Mouse (Mus musculus): ENCODE results near the gene Nsmce3.

The Nsmce3 gene

DNA sequence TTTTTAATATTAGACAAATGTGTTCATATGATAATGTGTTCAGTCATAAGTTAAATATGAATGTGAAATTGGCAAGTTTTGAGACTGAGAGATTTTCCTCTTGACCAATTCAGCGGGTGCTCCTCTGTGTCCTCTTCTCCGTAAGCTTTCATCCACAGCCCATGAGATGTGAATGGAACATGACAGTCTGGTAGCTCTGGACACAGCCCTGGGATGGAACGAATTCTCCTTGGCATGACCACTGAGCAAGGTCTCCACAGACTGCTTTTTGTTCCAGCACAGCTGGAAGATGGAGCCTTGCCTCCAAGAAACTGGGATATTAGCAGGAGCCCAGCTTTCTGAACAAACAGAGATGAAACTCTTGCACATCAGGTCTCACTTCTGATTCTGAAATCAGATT lies 9.8 kb downstream of the Nsmce3 start:
- DNase-seq (ENCODE audit: low spot score in 2 of 2): no peak

DNA sequence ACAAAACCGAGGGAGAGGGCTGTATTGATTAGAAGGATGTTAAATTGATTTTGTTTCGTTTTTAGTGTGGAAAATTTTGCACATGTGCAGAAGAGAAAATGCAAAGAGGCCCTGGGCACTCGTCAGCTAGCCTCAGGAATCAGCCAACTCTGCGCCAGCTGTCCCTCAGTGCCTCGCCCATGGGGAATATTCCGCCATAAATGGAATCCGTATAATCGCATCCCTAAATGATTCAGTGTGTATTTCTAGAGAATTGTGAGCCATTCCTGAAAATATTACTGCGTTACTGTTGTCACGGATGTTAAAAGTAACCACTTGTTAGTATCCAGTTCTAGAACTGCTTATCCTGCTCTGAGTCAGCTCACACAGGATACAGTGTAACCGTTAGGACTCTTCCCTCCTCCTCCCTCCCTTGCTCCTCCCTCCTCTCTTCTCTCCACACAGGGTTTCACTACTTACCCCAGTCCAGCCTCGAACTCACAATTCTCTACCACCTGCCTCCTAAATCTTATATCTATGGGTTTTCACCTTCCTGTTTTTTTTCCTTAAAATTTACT lies 16.2 kb downstream of the Nsmce3 start:
- no peak for DNase-seq (ENCODE audit: low spot score in 2 of 2)

DNA sequence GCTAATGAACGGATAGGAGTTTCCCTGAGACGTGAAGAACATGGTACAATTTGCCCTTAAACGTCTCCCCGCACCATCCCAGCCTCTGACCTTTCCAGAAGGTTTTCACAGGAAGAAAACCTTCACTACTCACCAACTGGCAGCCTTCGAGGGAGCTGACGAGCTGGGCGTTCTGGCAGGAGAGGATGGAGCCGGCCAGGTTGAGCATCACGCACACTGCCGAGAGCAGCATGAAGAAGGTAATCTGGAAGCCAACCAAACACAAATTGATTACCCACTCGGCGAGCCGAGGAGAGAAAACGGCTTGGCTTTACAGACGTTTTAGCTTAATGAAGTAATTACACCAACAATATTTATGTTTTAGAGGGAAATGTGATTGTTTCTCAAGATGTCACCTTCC lies 16.8 kb downstream of the Nsmce3 start:
- no peak for DNase-seq (ENCODE audit: low spot score in 2 of 2)

DNA sequence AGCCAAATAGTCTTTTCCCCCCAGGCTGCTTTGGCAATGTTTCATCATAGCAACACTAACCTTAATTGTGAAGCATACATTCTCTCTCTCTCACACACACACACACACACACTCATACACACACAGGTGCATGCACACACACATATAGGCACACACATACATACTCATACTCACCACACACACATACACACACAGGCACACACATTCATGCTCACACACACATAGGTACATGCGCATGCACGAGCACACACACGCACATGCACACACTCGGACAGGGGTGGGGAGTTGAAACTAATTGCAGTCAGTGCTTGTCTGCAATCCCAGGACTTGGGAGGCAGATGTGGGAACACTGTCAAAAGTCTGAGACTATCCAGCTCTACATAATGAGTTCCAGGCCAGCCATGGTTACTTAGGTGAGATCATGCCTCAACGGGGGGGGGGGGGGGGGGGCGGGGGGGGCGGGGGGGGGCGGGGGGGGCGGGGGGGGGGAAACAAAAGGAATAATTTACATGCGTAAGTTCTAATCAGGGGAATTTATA lies 17.3 kb downstream of the Nsmce3 start:
- DNase-seq (ENCODE audit: low spot score in 2 of 2): no peak

DNA sequence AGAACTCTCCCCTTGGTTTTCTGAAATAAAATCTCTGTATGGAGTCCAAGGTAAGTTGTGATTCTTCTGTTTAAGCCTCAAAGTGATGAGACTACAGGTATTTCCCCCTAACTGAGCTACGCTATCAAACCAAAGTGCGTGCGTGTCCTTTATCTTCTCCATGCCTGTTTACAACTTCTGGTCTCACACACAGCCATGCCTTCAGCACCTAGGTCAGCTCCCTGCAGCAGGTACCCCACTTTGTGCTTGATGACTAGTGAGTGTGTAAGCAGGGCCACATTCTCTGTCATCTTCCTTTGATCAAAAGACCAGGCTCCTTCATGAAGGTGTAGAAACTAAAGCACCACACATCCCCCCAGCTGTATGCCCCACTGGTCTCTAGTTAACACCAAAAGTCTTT lies 22.0 kb downstream of the Nsmce3 start:
- DNase-seq (ENCODE audit: low spot score in 2 of 2): no peak

DNA sequence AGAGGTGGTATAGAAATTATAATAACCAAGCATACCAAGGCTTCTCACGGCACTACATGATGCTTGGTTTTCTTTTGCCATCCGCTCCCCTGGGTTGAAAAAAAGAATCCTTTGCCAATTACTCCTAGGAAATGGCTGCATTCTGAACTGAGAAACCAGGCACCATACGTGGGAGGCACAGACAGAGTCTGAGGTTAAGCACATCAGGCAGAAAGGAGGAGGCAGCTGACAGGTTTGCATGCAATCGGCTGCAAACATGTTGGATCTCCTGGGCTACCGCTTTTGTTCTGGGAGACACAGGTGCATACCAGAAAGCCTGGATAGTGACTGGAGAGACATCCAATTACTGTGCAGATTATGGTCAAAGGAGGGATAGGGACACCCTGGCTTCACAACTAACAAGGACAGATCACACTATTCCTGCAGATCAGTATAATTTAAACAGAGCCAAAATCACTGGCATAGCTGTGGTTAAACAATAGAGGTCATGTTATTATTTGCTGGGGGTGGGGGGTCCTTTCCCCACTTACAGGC lies 25.4 kb downstream of the Nsmce3 start:
- DNase-seq (ENCODE audit: low spot score in 2 of 2): no peak

DNA sequence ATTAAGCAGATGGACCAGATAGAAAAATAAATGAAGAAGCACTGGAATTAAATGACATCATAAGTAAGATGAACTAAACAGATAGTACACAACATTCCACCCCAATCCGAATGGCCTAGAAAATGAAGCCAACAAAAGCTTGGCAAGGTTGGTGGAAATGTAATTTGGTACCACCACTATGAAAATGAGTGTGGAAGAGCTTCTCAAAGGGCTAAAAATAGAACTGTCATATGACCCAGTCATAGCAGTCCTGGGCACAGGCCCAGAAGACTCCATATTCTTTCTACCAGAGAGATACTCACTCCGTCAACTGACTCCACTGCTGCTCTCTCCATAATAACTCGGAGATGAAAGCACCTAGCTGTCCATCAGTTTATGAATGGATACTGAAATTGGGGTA lies 26.7 kb downstream of the Nsmce3 start:
- no peak for DNase-seq (ENCODE audit: low spot score in 2 of 2)

DNA sequence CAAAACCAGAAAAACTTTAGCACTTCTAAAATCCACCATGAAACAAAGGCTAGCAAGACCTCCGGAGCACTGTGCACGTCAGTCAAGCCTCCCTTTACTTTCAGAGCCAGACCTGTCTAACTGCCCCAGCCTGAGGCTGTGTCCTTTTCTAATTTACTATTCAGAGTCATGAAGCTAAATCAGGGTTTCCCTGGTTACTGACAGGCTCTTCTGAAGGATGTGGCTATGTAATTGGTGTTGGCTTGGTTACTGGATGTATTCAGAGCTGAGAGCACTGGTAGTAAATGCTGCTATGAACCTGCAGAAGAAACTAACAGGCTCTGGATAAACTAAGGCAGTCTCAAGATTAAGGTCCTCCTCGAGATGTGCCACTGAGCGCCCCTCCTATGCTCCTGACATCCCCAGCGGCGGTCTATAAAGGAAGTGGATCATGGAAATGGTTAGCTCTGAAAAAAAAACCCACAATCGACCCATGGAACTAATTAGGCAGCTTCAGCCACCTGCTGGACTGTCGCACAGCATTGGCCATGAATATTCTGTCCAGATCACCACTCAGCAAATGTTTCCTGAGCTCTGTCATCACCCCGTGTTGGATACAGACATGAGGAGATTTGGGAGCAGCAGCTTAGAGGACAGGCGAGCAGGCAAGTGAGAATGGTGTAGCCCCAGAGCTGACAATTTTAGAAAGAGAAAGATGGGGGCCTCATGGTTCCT lies 31.7 kb downstream of the Nsmce3 start:
- DNase-seq (ENCODE audit: low spot score in 2 of 2): no peak

DNA sequence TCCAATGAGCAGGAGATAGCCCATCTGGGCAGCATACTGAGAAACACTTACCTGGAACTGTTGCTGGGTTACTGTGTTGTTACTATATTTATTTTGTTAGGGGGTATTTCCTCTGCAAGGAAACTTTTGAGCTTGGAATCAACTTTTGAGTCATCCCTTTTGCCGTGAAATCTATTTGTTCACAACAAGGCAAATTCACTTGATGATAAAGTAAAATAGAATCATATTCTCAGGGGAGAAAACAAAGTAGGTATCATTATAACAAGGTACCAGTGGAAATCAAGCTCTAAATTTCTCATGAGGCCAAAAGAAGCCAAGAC lies 32.3 kb downstream of the Nsmce3 start:
- no peak for DNase-seq (ENCODE audit: low spot score in 2 of 2)

DNA sequence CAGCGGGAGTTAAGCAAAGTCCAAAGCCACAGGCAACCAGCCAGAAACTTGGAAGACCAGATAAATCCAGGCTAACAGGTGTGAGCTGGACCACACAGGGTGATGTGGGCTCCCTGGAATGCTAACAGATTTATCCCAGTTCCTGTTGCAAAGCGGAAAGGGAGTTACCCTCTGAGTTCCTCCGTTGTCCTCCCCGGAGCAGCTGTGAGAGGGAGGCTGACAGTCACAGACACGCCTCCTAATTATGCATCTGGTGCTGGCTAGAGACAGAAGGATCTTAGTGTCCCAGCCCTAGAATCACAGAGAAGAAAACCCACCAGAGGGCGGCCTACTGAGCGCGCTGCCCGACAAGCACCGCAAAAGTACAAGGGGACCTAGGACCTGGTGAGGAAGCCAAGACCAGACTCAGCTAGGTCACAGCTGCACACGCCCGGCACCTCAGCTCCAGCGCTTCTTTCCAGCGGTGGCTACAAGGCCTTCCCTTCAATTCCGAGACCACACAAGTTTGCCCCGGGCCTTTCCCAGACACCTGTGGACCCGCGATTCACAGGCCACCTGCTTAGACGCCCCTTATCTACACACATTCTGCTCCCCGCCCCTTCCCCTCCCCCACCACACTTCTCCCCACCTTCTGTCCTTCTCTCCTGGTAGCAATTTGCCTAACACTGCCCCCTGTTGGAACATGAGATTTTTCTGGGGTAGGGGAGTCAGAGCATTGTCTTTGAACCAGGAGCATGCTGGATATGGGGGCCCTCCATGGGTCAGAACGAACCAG lies 32.8 kb downstream of the Nsmce3 start:
- no peak for DNase-seq (ENCODE audit: low spot score in 2 of 2)

DNA sequence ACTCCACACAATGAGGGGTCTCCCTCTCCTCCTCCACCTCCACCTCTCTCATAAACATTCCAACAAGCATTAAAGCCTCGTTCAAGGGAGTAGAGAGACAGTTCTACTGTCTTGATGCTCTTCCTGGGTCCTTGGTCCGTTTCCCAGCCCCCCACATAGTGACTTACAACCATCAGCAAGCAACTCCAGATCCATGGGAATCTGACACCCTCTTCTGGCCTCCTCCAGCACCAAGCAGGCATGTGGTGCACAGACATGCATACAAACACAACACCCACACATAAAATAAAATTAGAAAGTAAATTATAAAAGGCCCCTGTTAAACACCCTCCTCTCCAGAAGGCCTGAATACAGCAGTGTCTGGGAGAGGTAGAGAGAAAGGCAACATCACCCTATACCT lies 33.5 kb downstream of the Nsmce3 start:
- no peak for DNase-seq (ENCODE audit: low spot score in 2 of 2)

DNA sequence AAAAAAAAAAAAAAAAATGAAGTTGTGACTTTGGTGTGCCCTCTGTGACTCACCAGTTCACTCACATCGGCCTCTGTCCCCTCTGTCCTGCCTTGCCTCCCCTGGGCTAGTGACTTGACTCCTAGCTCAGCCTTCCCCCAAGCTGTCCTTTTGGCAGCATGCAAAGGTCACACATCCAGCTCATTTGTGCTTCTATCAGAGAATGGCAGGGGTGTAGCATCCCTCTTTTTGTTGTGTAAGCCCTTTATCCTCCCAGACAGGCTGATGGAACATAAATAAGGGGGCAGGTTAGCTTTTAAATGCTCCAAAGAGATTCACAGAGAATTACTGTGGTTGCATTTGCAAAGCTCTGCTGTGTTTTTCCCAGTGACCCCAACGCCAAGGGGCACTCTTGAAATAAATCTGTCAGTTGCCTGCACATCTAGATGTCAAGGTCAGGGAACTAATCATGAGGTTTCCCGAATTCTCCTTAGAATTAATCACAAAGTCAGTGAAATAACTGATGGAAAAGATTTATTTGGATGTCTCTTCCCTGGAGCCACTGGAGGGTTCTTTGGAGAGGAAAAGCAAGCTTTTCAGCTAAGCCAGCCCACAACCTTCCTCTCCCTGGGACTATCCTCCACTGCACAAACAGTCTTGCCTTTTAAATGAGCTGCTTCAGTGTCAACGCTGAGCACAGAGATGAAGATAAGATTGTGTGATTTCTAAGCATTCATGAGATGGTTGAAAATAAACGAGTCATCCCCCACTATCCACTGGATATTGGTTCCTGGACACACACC lies 42.4 kb downstream of the Nsmce3 start:
- DNase-seq (ENCODE audit: low spot score in 2 of 2): no peak

DNA sequence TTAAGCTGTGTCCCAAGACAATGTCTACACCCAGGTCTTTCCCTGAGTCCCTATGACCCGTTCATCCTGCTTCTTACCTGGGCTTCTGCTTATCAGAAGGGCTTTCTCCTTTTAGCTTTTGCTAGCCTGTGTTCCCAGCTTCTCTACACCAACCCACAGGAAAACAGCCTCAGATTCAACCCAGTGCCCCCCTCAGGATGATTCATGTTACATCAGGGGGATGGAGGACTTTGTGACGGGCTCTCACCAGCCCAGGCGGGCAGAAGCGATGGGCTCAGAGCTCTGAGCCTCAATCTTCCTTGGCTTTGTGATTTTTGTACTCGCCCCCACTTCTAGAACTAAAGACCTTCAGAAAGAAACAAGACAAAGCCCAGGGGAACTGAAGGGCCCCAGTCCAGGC lies 51.7 kb downstream of the Nsmce3 start:
- DNase-seq (ENCODE audit: low spot score in 2 of 2): no peak

DNA sequence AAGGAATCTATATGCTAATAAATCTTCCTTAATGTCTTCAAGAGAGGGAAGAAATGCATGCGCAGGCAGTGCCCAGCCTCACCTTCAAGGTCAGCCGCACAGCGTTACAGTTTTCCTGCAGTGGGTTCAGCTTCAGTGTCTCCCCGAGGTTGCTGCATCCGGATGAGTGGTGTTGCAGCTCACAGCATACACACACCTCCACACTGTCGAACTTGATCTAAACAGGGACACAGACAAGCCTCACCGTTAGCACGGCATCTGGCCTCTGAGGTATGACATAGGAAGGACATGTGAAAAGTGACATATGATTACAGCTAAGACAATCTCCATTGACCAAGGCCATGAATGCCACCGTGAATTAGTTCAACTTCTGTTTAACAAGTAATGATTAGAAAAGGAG lies 53.1 kb downstream of the Nsmce3 start:
- DNase-seq (ENCODE audit: low spot score in 2 of 2): no peak
